Mouse (Mus musculus) cerebellum, postnatal 4 days (tissue): ENCODE measurements around the gene Keap1.
"Not testable (repeated sequence)": the region's sequence is repeated elsewhere in the genome, so short reads cannot be mapped to it uniquely, and the experiment has no call there.

ENCODE experiments used
- DNase-seq, 2 experiments: peaks; one replicate each; pipeline ENCODE4 v3.0.0; 2022; ENCODE audit warnings: low spot score in 2 of 2, mixed read lengths in 1 of 2

Keap1 gene

GRCm38 (mm10) chr9:21195736-21196505, 43.2 kb downstream of the Keap1 start:
- DNase-seq, result not testable (repeated sequence)

- no peak for DNase-seq
Measured at GRCm38 (mm10) chr9:21194787-21195493, 44.2 kb downstream of the Keap1 start.

DNA sequence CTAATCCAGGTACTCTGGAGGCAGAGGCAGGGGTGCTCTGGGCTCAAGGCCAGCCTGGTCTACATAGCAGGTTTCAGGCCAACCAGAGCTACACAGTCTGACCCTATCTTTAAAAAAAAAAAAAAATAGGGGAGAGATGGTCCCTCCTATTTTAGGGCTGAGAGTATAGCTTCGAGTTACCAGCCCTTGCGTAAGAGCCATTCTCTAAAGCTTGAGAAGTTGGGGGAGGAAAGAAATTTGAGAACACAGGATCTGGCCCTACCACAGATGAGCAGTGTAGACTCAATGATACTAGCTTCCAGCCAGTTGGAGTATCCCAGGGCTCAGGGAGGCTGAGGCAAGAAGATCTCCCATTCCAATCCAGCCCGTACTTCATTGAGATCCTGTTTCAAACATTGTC, 45.4 kb downstream of the Keap1 start:
- no peak for DNase-seq

GRCm38 (mm10) chr9:21190670-21191069, 48.5 kb downstream of the Keap1 start:
- no peak for DNase-seq

DNA sequence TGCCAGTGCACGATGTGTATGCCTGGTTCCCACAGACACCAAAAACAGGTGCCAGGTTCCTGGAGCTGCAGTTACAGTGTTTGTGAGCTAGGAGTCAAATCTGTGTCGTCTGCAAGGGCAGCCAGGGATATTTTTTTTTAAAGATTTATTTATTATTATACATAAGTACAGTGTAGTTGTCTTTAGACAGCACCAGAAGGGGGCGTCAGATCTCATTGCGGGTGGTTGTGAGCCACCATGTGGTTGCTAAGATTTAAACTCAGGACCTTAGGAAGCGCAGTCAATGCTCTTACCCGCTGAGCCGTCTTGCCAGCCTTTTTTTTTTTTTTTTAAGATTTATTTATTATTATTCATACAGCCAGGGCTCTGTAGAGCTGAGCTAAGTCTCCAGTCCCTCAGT, 49.3 kb downstream of the Keap1 start:
- no peak for DNase-seq

- no peak for DNase-seq
Measured at GRCm38 (mm10) chr9:21185436-21185835, 53.7 kb downstream of the Keap1 start.

DNA sequence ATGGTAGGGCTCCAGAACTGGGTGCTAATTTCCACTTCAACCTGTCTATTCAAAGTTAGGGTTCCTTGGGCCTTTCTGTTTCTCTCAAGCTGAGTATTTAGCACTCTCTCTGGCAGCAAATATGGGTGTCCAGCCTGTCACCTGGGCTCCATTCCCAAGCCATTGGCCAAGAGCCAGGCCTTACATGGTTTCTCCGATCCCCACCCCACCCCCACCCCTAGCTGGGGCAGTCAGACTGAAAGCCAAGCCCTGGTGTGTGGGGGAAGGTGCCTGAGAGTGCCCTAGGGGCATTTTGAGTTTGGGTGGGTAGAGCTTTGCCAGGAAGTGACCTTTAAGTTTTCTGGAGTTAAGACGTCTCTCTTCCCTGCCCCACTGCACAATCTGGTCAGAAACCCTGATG, 54.4 kb downstream of the Keap1 start:
- peak in 1 of 2 experiments; percentile 71 for DNase-seq

- DNase-seq, result no peak
Measured at GRCm38 (mm10) chr9:21183905-21184413, 55.2 kb downstream of the Keap1 start.

DNA sequence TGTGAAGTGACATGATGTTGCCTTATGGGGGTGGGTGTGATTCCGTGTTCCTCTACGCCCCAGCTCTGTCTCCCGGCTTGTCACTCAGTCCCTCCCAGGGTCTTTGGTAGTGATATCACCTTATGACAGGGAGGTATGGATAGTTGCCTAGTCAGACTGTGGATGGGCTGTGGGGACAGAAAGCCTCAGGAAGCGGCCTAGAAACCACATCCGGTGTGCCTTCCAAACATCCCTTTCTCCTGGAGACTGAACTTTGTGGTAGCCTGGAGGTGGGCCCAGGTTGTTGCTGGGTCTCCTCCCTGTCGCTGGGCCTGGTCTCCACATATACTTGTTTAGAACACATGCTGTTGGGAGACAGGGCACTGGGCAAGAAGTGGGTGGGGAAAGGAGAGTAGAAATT, 55.7 kb downstream of the Keap1 start:
- DNase-seq, result no peak

- DNase-seq, result no peak
Measured at GRCm38 (mm10) chr9:21181421-21182220, 57.5 kb downstream of the Keap1 start.

DNA sequence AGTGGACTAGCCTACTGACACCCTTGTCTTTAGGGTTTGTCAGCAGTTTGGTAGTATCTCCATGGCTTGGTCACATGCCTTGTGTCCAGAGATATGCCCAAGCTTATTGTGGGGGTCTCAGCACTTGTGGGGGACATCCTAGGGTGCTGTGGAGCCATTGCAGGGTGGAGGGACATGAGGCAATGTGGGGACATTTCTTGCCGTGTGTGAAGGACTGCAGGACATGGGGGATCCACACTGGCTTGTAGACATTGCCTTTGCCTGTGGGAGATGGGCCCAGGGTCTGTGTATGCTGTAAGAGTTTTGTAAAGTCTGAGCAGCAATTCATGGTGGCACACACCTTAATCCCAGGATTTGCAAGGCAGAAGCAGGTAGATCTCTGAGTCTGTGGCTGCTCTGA, 58.3 kb downstream of the Keap1 start:
- no peak for DNase-seq

DNA sequence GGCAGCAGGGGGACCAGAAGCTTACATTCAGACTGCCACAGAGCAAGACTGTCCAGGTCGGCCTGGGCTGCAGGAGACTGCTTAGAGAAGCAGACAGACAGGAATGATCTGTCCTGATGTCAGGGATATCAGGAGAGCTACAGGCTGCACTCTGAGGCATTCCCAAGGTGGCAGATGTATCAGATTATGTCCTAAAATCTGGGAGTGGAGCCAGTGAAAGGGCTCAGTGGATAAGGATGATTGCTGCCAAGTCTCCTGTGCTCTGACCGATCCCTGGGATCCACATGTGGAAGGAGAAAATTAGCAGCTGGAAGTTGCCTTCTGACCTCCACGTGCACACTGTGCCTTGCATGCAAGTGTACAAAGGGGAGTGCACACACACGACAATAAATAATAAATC, 58.8 kb downstream of the Keap1 start:
- DNase-seq, result no peak
